Mouse (Mus musculus): Measurements from ENCODE around the gene Defb15. TPM values are rescaled to one million over a fixed set of nuclear protein-coding genes. Genes with fewer than 3 reads are reported as not detected.

The Defb15 gene
- total RNA-seq, 2 experiments from 2014 or later = not detected

Other genes with a start within 250 kb of the Defb15 start
- not detected for gene AY761184, start 229.1 kb downstream of the Defb15 start, total RNA-seq (2021)
- not detected for gene Defa24, start 198.2 kb downstream of the Defb15 start, total RNA-seq (2021)
- gene Defb50, start 109.2 kb downstream of the Defb15 start, total RNA-seq (2021) = not detected
- not detected for gene Defb2, start 92.8 kb downstream of the Defb15 start, total RNA-seq (2021)
- gene Defb10, start 73.8 kb downstream of the Defb15 start, total RNA-seq (2021) = not detected
- not detected for gene Defb9, start 47.3 kb downstream of the Defb15 start, total RNA-seq (2021)
- gene Defb11, start 26.3 kb downstream of the Defb15 start, total RNA-seq (2021) = not detected
- gene Defb35, start 5.6 kb upstream of the Defb15 start, total RNA-seq (2021) = not detected
- not detected for gene Defb13, start 14.1 kb upstream of the Defb15 start, total RNA-seq (2021)
- gene Fam90a1a, start 26.0 kb upstream of the Defb15 start, total RNA-seq (2021) = not detected
- gene Ccdc70, start 37.1 kb upstream of the Defb15 start, total RNA-seq (2021) = not detected
- 1 to 10 TPM; 1.9 to 2.0 TPM for gene Atp7b, start 127.6 kb upstream of the Defb15 start, total RNA-seq (2021)
- 10 to 100 TPM; 32.7 to 34.4 TPM for gene Alg11, start 128.0 kb upstream of the Defb15 start, total RNA-seq (2021)
- under 1 TPM in 1 of 2 experiments, not detected in 1; 0.16 TPM for gene Nek5, start 192.3 kb upstream of the Defb15 start, total RNA-seq (2021)
- gene Nek3, start 233.7 kb upstream of the Defb15 start, total RNA-seq (2021) = 1 to 10 TPM; 1.8 to 1.9 TPM